Mouse (Mus musculus): ENCODE measurements around the gene Ankrd49. TPM values are rescaled to one million over a fixed set of nuclear protein-coding genes. Genes with fewer than 3 reads are reported as not detected.

Gene Ankrd49
- polyA plus RNA-seq, 1 experiment from 2014 or later, result 47.3 TPM

- Histone ChIP-seq H3K4me1 (peaks cover 3% of the 10 kb centered on the region; the same call in 1 of the 2 replicates), H3K36me3 (no peaks in the 10 kb centered on the region), H3K27ac (replicated peaks) (no peak within 1 kb of the TSS), H3K9ac (replicated peaks) (no peak within 1 kb of the TSS), H3K4me3 (no peak within 1 kb of the TSS), H3K27me3 (no peaks in the 10 kb centered on the region), H3K9me3 (no peaks in the 10 kb centered on the region), H3K4me2 (replicated peaks) (peak within 1 kb of the TSS; percentile 24)
- ATAC-seq (replicated peaks), result peak; percentile 61
- 15% methylated on average over 23 of the region's 23 CpGs for WGBS
Observed at GRCm38 (mm10) chr9:14770803-14771471, 13.7 kb downstream of the Ankrd49 start, which contains the start of gene 1700012B09Rik. Gene 1700012B09Rik (minus strand): TSS chr9:14771030.

GRCm38 (mm10) chr9:14769811-14770210 is 14.8 kb downstream of the Ankrd49 start:
- Histone ChIP-seq H3K4me2 (replicated peaks) (no peak overlapping the region), H3K27me3 (no peaks in the 10 kb centered on the region), H3K9me3 (no peaks in the 10 kb centered on the region), H3K36me3 (no peaks in the 10 kb centered on the region), H3K4me3 (no peak overlapping the region), H3K4me1 (peaks cover 3% of the 10 kb centered on the region; the same call in 1 of the 2 replicates), H3K27ac (replicated peaks) (no peak overlapping the region), H3K9ac (replicated peaks) (no peak overlapping the region)
- no peak for ATAC-seq (replicated peaks)
- 44% methylated on average over 6 of the region's 6 CpGs for WGBS

- ATAC-seq (replicated peaks), result peak; percentile 61
- Histone ChIP-seq H3K9me3 (no peaks in the 10 kb centered on the region), H3K36me3 (no peaks in the 10 kb centered on the region), H3K27ac (replicated peaks) (no peak overlapping the region), H3K4me2 (replicated peaks) (no peak overlapping the region), H3K4me1 (no peaks in the 10 kb centered on the region), H3K4me3 (no peak overlapping the region), H3K9ac (replicated peaks) (no peak overlapping the region), H3K27me3 (no peaks in the 10 kb centered on the region)
- WGBS, result 27% methylated on average over 7 of the region's 7 CpGs
Observed at GRCm38 (mm10) chr9:14764765-14765164, 19.9 kb downstream of the Ankrd49 start.

- Histone ChIP-seq H3K4me3 (no peak overlapping the region), H3K4me1 (no peaks in the 10 kb centered on the region), H3K9me3 (no peaks in the 10 kb centered on the region), H3K4me2 (replicated peaks) (no peak overlapping the region), H3K27me3 (no peaks in the 10 kb centered on the region), H3K9ac (replicated peaks) (no peak overlapping the region), H3K36me3 (no peaks in the 10 kb centered on the region), H3K27ac (replicated peaks) (no peak overlapping the region)
- ATAC-seq (replicated peaks), result no peak
Observed at GRCm38 (mm10) chr9:14759261-14759660, 25.4 kb downstream of the Ankrd49 start.

GRCm38 (mm10) chr9:14758590-14758989 is 26.1 kb downstream of the Ankrd49 start:
- H3K9me3 ChIP-seq, result no peaks in the 10 kb centered on the region
- no peaks in the 10 kb centered on the region for H3K4me1 ChIP-seq
- no peaks in the 10 kb centered on the region for H3K36me3 ChIP-seq
- H3K9ac ChIP-seq (replicated peaks), result no peak overlapping the region
- H3K27ac ChIP-seq (replicated peaks), result no peak overlapping the region
- 73% methylated on average over 7 of the region's 7 CpGs for WGBS
- ATAC-seq (replicated peaks), result no peak
- no peaks in the 10 kb centered on the region for H3K27me3 ChIP-seq
- H3K4me3 ChIP-seq, result no peak overlapping the region
- H3K4me2 ChIP-seq (replicated peaks), result no peak overlapping the region

GRCm38 (mm10) chr9:14754469-14754868 is 30.2 kb downstream of the Ankrd49 start:
- H3K4me1 ChIP-seq, result peaks cover 12% of the 10 kb centered on the region; the same call in 1 of the 2 replicates
- ATAC-seq (replicated peaks), result no peak
- H3K9me3 ChIP-seq, result no peaks in the 10 kb centered on the region
- H3K36me3 ChIP-seq, result no peaks in the 10 kb centered on the region
- peaks cover 3% of the 10 kb centered on the region; the same call in 1 of the 2 replicates for H3K27me3 ChIP-seq
- no peak overlapping the region for H3K4me3 ChIP-seq
- H3K27ac ChIP-seq (replicated peaks), result no peak overlapping the region
- 88% methylated on average over 3 of the region's 3 CpGs for WGBS
- H3K4me2 ChIP-seq (replicated peaks), result no peak overlapping the region
- H3K9ac ChIP-seq (replicated peaks), result no peak overlapping the region

GRCm38 (mm10) chr9:14753947-14754346 is 30.7 kb downstream of the Ankrd49 start:
- Histone ChIP-seq H3K27ac (replicated peaks) (no peak overlapping the region), H3K36me3 (no peaks in the 10 kb centered on the region), H3K27me3 (peaks cover 3% of the 10 kb centered on the region; the same call in 1 of the 2 replicates), H3K9me3 (no peaks in the 10 kb centered on the region), H3K4me1 (peaks cover 12% of the 10 kb centered on the region; the same call in 1 of the 2 replicates), H3K4me3 (no peak overlapping the region), H3K9ac (replicated peaks) (no peak overlapping the region), H3K4me2 (replicated peaks) (no peak overlapping the region)
- no peak for ATAC-seq (replicated peaks)

- Histone ChIP-seq H3K27me3 (peaks cover 3% of the 10 kb centered on the region; the same call in 1 of the 2 replicates), H3K4me3 (peak within 1 kb of the TSS; percentile 50), H3K36me3 (no peaks in the 10 kb centered on the region), H3K27ac (replicated peaks) (no peak within 1 kb of the TSS), H3K9ac (replicated peaks) (peak within 1 kb of the TSS; percentile 52), H3K4me1 (peaks cover 12% of the 10 kb centered on the region; the same call in 1 of the 2 replicates), H3K4me2 (replicated peaks) (peak within 1 kb of the TSS; percentile 75), H3K9me3 (no peaks in the 10 kb centered on the region)
- peak; percentile 65 for ATAC-seq (replicated peaks)
- WGBS, result 1% methylated on average over 28 of the region's 28 CpGs
Observed at GRCm38 (mm10) chr9:14752001-14752522, 32.6 kb downstream of the Ankrd49 start, which contains the start of gene Fut4. Gene Fut4 (minus strand): TSS chr9:14752393.

- H3K9ac ChIP-seq (replicated peaks), result peak overlapping the region; percentile 52
- under 1% methylated on average over 49 of the region's 50 CpGs for WGBS
- no peaks in the 10 kb centered on the region for H3K36me3 ChIP-seq
- H3K27me3 ChIP-seq, result peaks cover 3% of the 10 kb centered on the region; the same call in 1 of the 2 replicates
- H3K4me3 ChIP-seq, result peak overlapping the region; percentile 50
- peak; percentile 86 for ATAC-seq (replicated peaks)
- peak overlapping the region; percentile 75 for H3K4me2 ChIP-seq (replicated peaks)
- H3K4me1 ChIP-seq, result peaks cover 12% of the 10 kb centered on the region; the same call in 1 of the 2 replicates
- no peak overlapping the region for H3K27ac ChIP-seq (replicated peaks)
- no peaks in the 10 kb centered on the region for H3K9me3 ChIP-seq
Observed at GRCm38 (mm10) chr9:14751503-14752000, 33.1 kb downstream of the Ankrd49 start.

GRCm38 (mm10) chr9:14750901-14751502 is 33.7 kb downstream of the Ankrd49 start:
- Histone ChIP-seq H3K9me3 (no peaks in the 10 kb centered on the region), H3K27me3 (peaks cover 3% of the 10 kb centered on the region; the same call in 1 of the 2 replicates), H3K27ac (replicated peaks) (no peak overlapping the region), H3K4me2 (replicated peaks) (peak overlapping the region; percentile 75), H3K9ac (replicated peaks) (peak overlapping the region; percentile 52), H3K4me3 (peak overlapping the region; percentile 50), H3K36me3 (no peaks in the 10 kb centered on the region), H3K4me1 (peaks cover 12% of the 10 kb centered on the region; the same call in 1 of the 2 replicates)
- ATAC-seq (replicated peaks), result peak; percentile 55
- 52% methylated on average over 42 of the region's 42 CpGs for WGBS

GRCm38 (mm10) chr9:14740151-14740924 is 44.3 kb downstream of the Ankrd49 start, which contains the start of gene Piwil4:
Gene Piwil4 (minus strand): TSS chr9:14740733.
- no peak within 1 kb of the TSS for H3K4me3 ChIP-seq
- ATAC-seq (replicated peaks), result no peak
- no peaks in the 10 kb centered on the region for H3K4me1 ChIP-seq
- H3K9ac ChIP-seq (replicated peaks), result no peak within 1 kb of the TSS
- 88% methylated on average over 19 of the region's 19 CpGs for WGBS
- H3K9me3 ChIP-seq, result no peaks in the 10 kb centered on the region
- no peak within 1 kb of the TSS for H3K27ac ChIP-seq (replicated peaks)
- H3K36me3 ChIP-seq, result no peaks in the 10 kb centered on the region
- no peaks in the 10 kb centered on the region for H3K27me3 ChIP-seq
- H3K4me2 ChIP-seq (replicated peaks), result no peak within 1 kb of the TSS

Measured in forebrain, embryonic 15.5 days (tissue).